Mouse (Mus musculus): Measurements from ENCODE around the gene Sestd1.

DNA sequence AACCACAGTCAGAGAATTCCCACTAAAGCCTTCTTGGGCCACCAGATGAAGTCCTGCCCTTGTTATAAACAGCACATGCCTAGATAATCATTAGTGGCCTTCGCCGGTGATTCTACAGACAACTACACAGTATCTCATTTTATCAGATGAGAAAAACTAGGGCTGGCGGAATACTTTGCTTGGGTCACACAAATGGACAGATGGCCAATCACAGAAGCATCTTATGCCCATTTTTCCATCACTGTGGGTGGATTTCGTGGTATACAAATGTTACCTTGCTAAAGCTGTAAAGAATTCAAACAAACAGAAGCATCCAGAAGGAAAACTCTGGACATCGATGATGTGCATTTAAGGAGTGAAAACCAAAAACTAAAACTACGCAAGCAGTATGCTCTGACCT, 28.7 kb downstream of the Sestd1 start:
- TF ChIP-seq GATA1 (IDR thresholded peaks at IDR 0.05; ENCODE audit: borderline replicate concordance, low read length) = no peak
- no peak for TF ChIP-seq FLI1 (IDR thresholded peaks at IDR 0.05; ENCODE audit: low read length)
